Mouse (Mus musculus): ENCODE results near the gene Atp2c1.

DNA sequence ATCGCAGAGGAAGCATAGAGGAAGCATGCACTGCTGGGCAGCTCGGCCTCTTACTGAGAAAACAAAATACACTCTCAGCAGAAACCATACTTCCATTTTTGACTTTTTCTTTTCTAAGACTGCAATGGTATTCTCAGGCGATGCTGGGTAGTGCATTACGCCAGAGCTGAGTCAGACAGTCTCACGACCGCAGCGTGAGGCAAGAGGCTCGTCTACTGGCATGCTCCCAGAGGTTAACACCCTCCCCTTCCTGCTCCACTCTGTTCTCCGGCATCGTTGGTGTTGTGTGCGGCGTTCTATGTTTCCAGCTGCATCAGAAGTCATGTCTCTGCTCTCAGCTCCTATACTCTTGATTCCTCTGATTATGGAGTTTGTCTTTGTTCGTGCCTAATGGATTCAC is 68.1 kb downstream of the Atp2c1 start:
- no peak for TF ChIP-seq POLR2A (IDR thresholded peaks at IDR 0.05; ENCODE audit: insufficient read length, low read depth)
- TF ChIP-seq TCF12 (IDR thresholded peaks at IDR 0.05; ENCODE audit: insufficient read depth, poor library complexity, severe bottlenecking) = no peak
- TF ChIP-seq MAX (IDR thresholded peaks at IDR 0.05; ENCODE audit: low read depth) = no peak
- TF ChIP-seq USF1 (IDR thresholded peaks at IDR 0.05; ENCODE audit: low read depth) = no peak
- no peak for TF ChIP-seq POLR2AphosphoS2 (IDR thresholded peaks at IDR 0.05; ENCODE audit: insufficient read length, low read depth)
- TF ChIP-seq REST (IDR thresholded peaks at IDR 0.05; ENCODE audit: insufficient read depth, insufficient read length) = no peak
- TF ChIP-seq CEBPB (IDR thresholded peaks at IDR 0.05; ENCODE audit: insufficient read depth, poor library complexity, severe bottlenecking) = no peak
- no peak for TF ChIP-seq TCF3 (IDR thresholded peaks at IDR 0.05; ENCODE audit: insufficient read length, low read depth)
- no peak for TF ChIP-seq E2F4 (IDR thresholded peaks at IDR 0.05; ENCODE audit: insufficient read depth)
- no peak for TF ChIP-seq MYOG (IDR thresholded peaks at IDR 0.05; ENCODE audit: control insufficient read depth in 1 of 3, insufficient read depth in 1 of 3, insufficient read length in 2 of 3, low read depth in 2 of 3)
- TF ChIP-seq MYOD1 (IDR thresholded peaks at IDR 0.05; ENCODE audit: control insufficient read depth in 1 of 3, insufficient read length in 2 of 3, low read depth in 2 of 3) = no peak
